Comparison of ENCODE assay signal across 10 mouse cellular contexts in genomic region chr5:16047452-16048191, GRCm38 (mm10).
DNase-seq lines count a peak whose midpoint lies in the region; ATAC-seq lines count a peak whose summit lies in the region.
"Had no signal": no experiment of that assay in that cellular context is flagged by ENCODE, and none has a peak within 500 bp of the region (broad histone marks: within the 10 kb centered on the region; RNA-seq: fewer than 3 reads in every experiment).

No protein-coding gene starts in this region.

- H3K36me3 ChIP-seq in forebrain, embryonic 15.5 days, result no peaks in the 10 kb centered on the region
- H3K36me3 ChIP-seq in forebrain, embryonic 10.5 days (replicated peaks), result no peaks in the 10 kb centered on the region
- H3K36me3 ChIP-seq in intestine, embryonic 15.5 days, result no peaks in the 10 kb centered on the region
- no peaks in the 10 kb centered on the region for H3K36me3 ChIP-seq in midbrain, embryonic 11.5 days (ENCODE audit: control insufficient read depth, insufficient read depth, low read length)
- H3K36me3 ChIP-seq: limb, embryonic 12.5 days had no signal

- no peak overlapping the region for H3K4me3 ChIP-seq in forebrain, embryonic 15.5 days
- no peak overlapping the region for H3K4me3 ChIP-seq in forebrain, embryonic 10.5 days
- no peak overlapping the region for H3K4me3 ChIP-seq in intestine, embryonic 15.5 days (replicated peaks)
- H3K4me3 ChIP-seq in midbrain, embryonic 11.5 days (ENCODE audit: low read depth, low read length), result no peak overlapping the region
- H3K4me3 ChIP-seq: limb, embryonic 12.5 days had no signal

- H3K27me3 ChIP-seq in forebrain, embryonic 15.5 days, result no peaks in the 10 kb centered on the region
- H3K27me3 ChIP-seq in forebrain, embryonic 10.5 days (ENCODE audit: poor library complexity, severe bottlenecking), result no peaks in the 10 kb centered on the region
- H3K27me3 ChIP-seq in intestine, embryonic 15.5 days (replicated peaks), result no peaks in the 10 kb centered on the region
- no peaks in the 10 kb centered on the region for H3K27me3 ChIP-seq in midbrain, embryonic 11.5 days (ENCODE audit: control insufficient read depth, insufficient read depth, low read length)
- H3K27me3 ChIP-seq: CH12.LX; limb, embryonic 12.5 days had no signal

- peak; percentile 43; the same call in 1 of the 2 replicates for ATAC-seq in forebrain, embryonic 15.5 days (replicated peaks)
- ATAC-seq in intestine, embryonic 15.5 days, result peak; percentile 83
- ATAC-seq in midbrain, embryonic 11.5 days (ENCODE audit: low FRiP score), result no peak

- H3K9me3 ChIP-seq in forebrain, embryonic 15.5 days, result no peaks in the 10 kb centered on the region
- H3K9me3 ChIP-seq in forebrain, embryonic 10.5 days, result no peaks in the 10 kb centered on the region
- H3K9me3 ChIP-seq in intestine, embryonic 15.5 days, result no peaks in the 10 kb centered on the region
- H3K9me3 ChIP-seq in midbrain, embryonic 11.5 days (ENCODE audit: control insufficient read depth, low read length), result no peaks in the 10 kb centered on the region
- H3K9me3 ChIP-seq: limb, embryonic 12.5 days had no signal

- no peak overlapping the region for H3K9ac ChIP-seq in forebrain, embryonic 15.5 days (replicated peaks)
- no peak overlapping the region for H3K9ac ChIP-seq in intestine, embryonic 15.5 days
- no peak overlapping the region for H3K9ac ChIP-seq in midbrain, embryonic 11.5 days (ENCODE audit: low read length)
- H3K9ac ChIP-seq: limb, embryonic 12.5 days had no signal

- H3K4me2 ChIP-seq in forebrain, embryonic 15.5 days (replicated peaks), result no peak overlapping the region
- H3K4me2 ChIP-seq in intestine, embryonic 15.5 days (replicated peaks), result peak overlapping the region; percentile 41
- no peak overlapping the region for H3K4me2 ChIP-seq in midbrain, embryonic 11.5 days
- H3K4me2 ChIP-seq: limb, embryonic 12.5 days had no signal

- no peak overlapping the region for H3K27ac ChIP-seq in forebrain, embryonic 15.5 days (replicated peaks)
- H3K27ac ChIP-seq in forebrain, embryonic 10.5 days, result no peak overlapping the region
- H3K27ac ChIP-seq in intestine, embryonic 15.5 days, result peak overlapping the region; percentile 72
- H3K27ac ChIP-seq in midbrain, embryonic 11.5 days (ENCODE audit: low read depth, low read length), result no peak overlapping the region
- H3K27ac ChIP-seq: limb, embryonic 12.5 days had no signal

- no peak for DNase-seq in forebrain, embryonic 10.5 days (ENCODE audit: extremely low spot score, low spot score)
- peak; percentile 30 for DNase-seq in gastrocnemius, adult 18-20 months (ENCODE audit: low spot score)
- peak; percentile 59 for DNase-seq in lung, postnatal 25 days (ENCODE audit: low spot score)
- no peak for DNase-seq in layer of hippocampus, adult 8-10 months (ENCODE audit: low spot score in 2 of 2)
- DNase-seq in spleen, postnatal 10 days (ENCODE audit: low spot score in 2 of 2), result no peak
- no peak for DNase-seq in midbrain, embryonic 11.5 days (ENCODE audit: low spot score, missing footprints)

- 0 out of 2 replicates have a peak, but pooled peaks cover 6% of the 10 kb centered on the region for H3K4me1 ChIP-seq in forebrain, embryonic 15.5 days
- H3K4me1 ChIP-seq in forebrain, embryonic 10.5 days, result no peaks in the 10 kb centered on the region
- H3K4me1 ChIP-seq in intestine, embryonic 15.5 days (replicated peaks), result peaks cover 2% of the 10 kb centered on the region; the same call in 1 of the 2 replicates
- H3K4me1 ChIP-seq in midbrain, embryonic 11.5 days (ENCODE audit: control insufficient read depth, insufficient read depth, low read length), result no peaks in the 10 kb centered on the region; the same call in 1 of the 2 replicates

- WGBS in forebrain, embryonic 15.5 days, result 65% methylated on average over 10 of the region's 10 CpGs
- WGBS in forebrain, embryonic 10.5 days, result 85% methylated on average over 10 of the region's 10 CpGs
- 36% methylated on average over 10 of the region's 10 CpGs for WGBS in intestine, embryonic 15.5 days
- 81% methylated on average over 10 of the region's 10 CpGs for WGBS in midbrain, embryonic 11.5 days

Comparison
In these comparisons a context has a peak if more than half of its experiments do, and no peak if none do; other contexts are left out.
1. DNase-seq: peak in gastrocnemius, adult 18-20 months (single experiment) and lung, postnatal 25 days (single experiment); none in forebrain, embryonic 10.5 days (single experiment), layer of hippocampus, adult 8-10 months (0 of 2), spleen, postnatal 10 days (0 of 2) and midbrain, embryonic 11.5 days (single experiment).